26 mouse cellular contexts compared by ENCODE assay signal in genomic region chr2:102992405-102992804, GRCm38 (mm10).
"Had no signal": no experiment of that assay in that cellular context is flagged by ENCODE, and none has a peak within 500 bp of the region (broad histone marks: within the 10 kb centered on the region; RNA-seq: fewer than 3 reads in every experiment).

No protein-coding gene starts in this region.

- H3K4me1 ChIP-seq: embryonic facial prominence, embryonic 10.5 days; embryonic facial prominence, embryonic 12.5 days; forebrain, embryonic 10.5 days; forebrain, embryonic 12.5 days; forebrain, embryonic 13.5 days; forebrain, embryonic 15.5 days; heart, embryonic 10.5 days had no signal

- H3K4me2 ChIP-seq: embryonic facial prominence, embryonic 12.5 days; embryonic facial prominence, embryonic 13.5 days; embryonic facial prominence, embryonic 15.5 days; forebrain, embryonic 12.5 days; forebrain, embryonic 13.5 days; forebrain, embryonic 15.5 days had no signal

- H3K9me3 ChIP-seq: embryonic facial prominence, embryonic 10.5 days; embryonic facial prominence, embryonic 12.5 days; embryonic facial prominence, embryonic 13.5 days; embryonic facial prominence, embryonic 15.5 days; forebrain, embryonic 10.5 days; forebrain, embryonic 12.5 days; forebrain, embryonic 13.5 days; forebrain, embryonic 15.5 days; heart, embryonic 10.5 days had no signal

- DNase-seq: cerebellum, adult 9-10 months; cerebellum, adult 9-11 months; cerebellum, postnatal 10 days; cerebellum, postnatal 14 days; cerebellum, postnatal 25 days; cerebellum, postnatal 36 days; embryo, embryonic 11 days; gastrocnemius, adult 2 months; gastrocnemius, postnatal 10 days; gastrocnemius, postnatal 14 days; gastrocnemius, postnatal 25 days; gastrocnemius, postnatal 36 days; heart, adult 18-20 months; heart, adult 2 months had no signal

- H3K36me3 ChIP-seq: embryonic facial prominence, embryonic 10.5 days; embryonic facial prominence, embryonic 12.5 days; embryonic facial prominence, embryonic 13.5 days; embryonic facial prominence, embryonic 15.5 days; forebrain, embryonic 10.5 days; forebrain, embryonic 12.5 days; forebrain, embryonic 15.5 days; heart, embryonic 10.5 days had no signal

- H3K27ac ChIP-seq: embryonic facial prominence, embryonic 10.5 days; embryonic facial prominence, embryonic 12.5 days; embryonic facial prominence, embryonic 13.5 days; embryonic facial prominence, embryonic 15.5 days; forebrain, embryonic 10.5 days; forebrain, embryonic 12.5 days; forebrain, embryonic 13.5 days; forebrain, embryonic 15.5 days; gastrocnemius, adult 2 months; heart, adult 2 months; heart, embryonic 10.5 days had no signal

- H3K27me3 ChIP-seq: embryonic facial prominence, embryonic 12.5 days; embryonic facial prominence, embryonic 13.5 days; embryonic facial prominence, embryonic 15.5 days; forebrain, embryonic 12.5 days; forebrain, embryonic 13.5 days; forebrain, embryonic 15.5 days had no signal

- ATAC-seq: forebrain, embryonic 13.5 days; forebrain, embryonic 14.5 days; forebrain, embryonic 15.5 days; forebrain, embryonic 16.5 days had no signal

- H3K9ac ChIP-seq: embryonic facial prominence, embryonic 12.5 days; embryonic facial prominence, embryonic 13.5 days; embryonic facial prominence, embryonic 15.5 days; forebrain, embryonic 12.5 days; forebrain, embryonic 13.5 days; forebrain, embryonic 15.5 days had no signal

- H3K4me3 ChIP-seq: embryonic facial prominence, embryonic 10.5 days; embryonic facial prominence, embryonic 12.5 days; embryonic facial prominence, embryonic 13.5 days; embryonic facial prominence, embryonic 15.5 days; erythroblast, embryonic 14.5 days; forebrain, embryonic 10.5 days; forebrain, embryonic 12.5 days; forebrain, embryonic 13.5 days; forebrain, embryonic 15.5 days; gastrocnemius, adult 2 months; heart, adult 2 months; heart, embryonic 10.5 days had no signal
